Mouse (Mus musculus): ENCODE data around the gene Pcna.

Gene Pcna

GRCm38 (mm10) chr2:132232413-132232945 is 20.6 kb downstream of the Pcna start:
- no peak for DNase-seq

DNA sequence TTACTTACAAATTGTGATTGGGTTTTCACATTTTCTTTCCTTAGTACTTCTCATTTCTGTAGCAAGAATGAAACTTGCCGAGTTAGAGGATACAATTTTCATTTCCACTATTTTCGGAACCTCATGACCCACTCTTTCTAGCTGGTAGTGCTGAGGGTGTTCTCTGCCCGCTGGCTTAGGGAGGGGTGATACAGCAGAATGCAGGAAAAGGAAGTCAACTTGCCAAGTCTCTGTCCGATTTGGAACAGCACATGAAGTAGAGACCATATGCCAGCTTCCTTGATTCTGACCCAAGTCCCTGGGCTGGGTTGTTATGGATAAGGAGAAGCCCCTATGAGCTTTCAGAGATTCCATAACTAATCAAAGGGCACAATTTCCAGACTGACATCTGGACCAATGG is 28.8 kb downstream of the Pcna start:
- DNase-seq: peak; percentile 97

- peak; percentile 91 for DNase-seq
Observed at GRCm38 (mm10) chr2:132221611-132222073, 31.5 kb downstream of the Pcna start.

DNA sequence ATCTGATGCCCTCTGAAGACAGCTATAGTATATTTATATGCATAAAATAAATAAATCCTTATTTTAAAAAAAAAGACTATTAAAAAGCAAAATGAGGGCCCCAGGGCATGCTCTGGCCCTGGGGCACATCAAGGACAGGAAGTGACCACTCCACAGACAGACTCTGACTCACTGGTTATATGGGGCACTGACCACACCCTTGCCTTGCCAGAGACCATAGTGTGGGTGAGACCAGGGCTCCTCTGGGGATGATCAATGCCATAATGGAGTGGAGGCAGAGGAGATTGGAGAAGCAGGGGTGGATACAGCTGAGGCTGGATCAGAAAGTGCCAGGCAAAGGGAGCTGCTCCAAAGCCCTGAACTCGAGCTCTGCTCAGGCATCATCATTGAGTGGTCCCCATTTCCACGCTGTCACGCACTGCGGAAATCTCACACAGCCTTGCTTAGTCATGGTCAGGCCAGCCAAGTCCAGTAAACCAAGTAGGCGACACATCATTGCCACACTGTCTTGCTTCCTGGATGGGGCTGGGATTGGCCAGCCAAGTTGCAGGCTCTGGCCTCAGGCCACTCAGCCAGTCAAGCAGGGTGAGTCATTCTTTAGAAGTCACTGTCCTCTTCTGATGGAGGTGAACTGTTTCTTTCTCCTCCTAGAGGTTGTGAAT is 41.0 kb downstream of the Pcna start:
- DNase-seq: peak; percentile 94

GRCm38 (mm10) chr2:132210806-132211312 is 42.3 kb downstream of the Pcna start:
- no peak for DNase-seq

GRCm38 (mm10) chr2:132208246-132208881 is 44.8 kb downstream of the Pcna start:
- DNase-seq: no peak

- no peak for DNase-seq
Observed at GRCm38 (mm10) chr2:132206316-132206881, 46.7 kb downstream of the Pcna start.

GRCm38 (mm10) chr2:132205549-132205948 is 47.6 kb downstream of the Pcna start:
- no peak for DNase-seq

- peak; percentile 91 for DNase-seq
Observed at GRCm38 (mm10) chr2:132203773-132204172, 49.3 kb downstream of the Pcna start.

- no peak for DNase-seq
Observed at GRCm38 (mm10) chr2:132203186-132203585, 49.9 kb downstream of the Pcna start.
